Mouse (Mus musculus) kidney, embryonic 16.5 days (tissue): ENCODE results near the gene Sergef. TPM values are rescaled to one million over a fixed set of nuclear protein-coding genes. Genes with fewer than 3 reads are reported as not detected.

Experiments
- ATAC-seq: fragments of 200-750 bp; cut with Nextera tagmentation; 2 replicates; pipeline ENCODE4 v1.8.0; 2017; ENCODE audit warnings: moderate TSS enrichment; ENCODE audit not compliant: low FRiP score, low TSS enrichment
- H3K27ac ChIP-seq: fragments of 300-500 bp; sonication (generic); 2 replicates; pipeline ENCODE4 v1.5.1; 2014; ENCODE audit warnings: low read length
- H3K27me3 ChIP-seq: fragments of 300-500 bp; sonication (generic); 2 replicates; pipeline ENCODE4 v1.6.1; 2014; ENCODE audit warnings: low read length, control low read depth, mixed read lengths; ENCODE audit not compliant: insufficient read depth
- H3K36me3 ChIP-seq: fragments of 300-500 bp; sonication (generic); 2 replicates; pipeline ENCODE4 v1.6.1; 2014; ENCODE audit warnings: low read length, control low read depth, mixed read lengths; ENCODE audit not compliant: insufficient read depth
- H3K4me1 ChIP-seq: fragments of 300-500 bp; sonication (generic); 2 replicates; pipeline ENCODE4 v1.6.1; 2014; ENCODE audit warnings: low read length, control low read depth, mixed read lengths; ENCODE audit not compliant: insufficient read depth
- H3K4me2 ChIP-seq: fragments of 300-500 bp; sonication (generic); replicated peaks from 2 replicates; pipeline ENCODE4 v1.6.1; 2014; ENCODE audit warnings: low read depth, low read length
- H3K4me3 ChIP-seq: fragments of 300-500 bp; sonication (generic); 2 replicates; pipeline ENCODE4 v1.5.1; 2014; ENCODE audit warnings: mild to moderate bottlenecking, low read length
- H3K9ac ChIP-seq: fragments of 300-500 bp; sonication (generic); replicated peaks from 2 replicates; pipeline ENCODE4 v1.6.1; 2014; ENCODE audit warnings: low read length
- H3K9me3 ChIP-seq: fragments of 300-500 bp; sonication (generic); 2 replicates; pipeline ENCODE4 v1.6.1; 2016; ENCODE audit warnings: low read length, control low read depth
- WGBS: fragments of 180-500 bp; shearing (Covaris S2); extraction: QIAGEN DNeasy Blood & Tissue Kit; methylation state at CpG from one replicate; pipeline ENCODE4 v1.1.7; 2014; 5-methylcytosine and 5-hydroxymethylcytosine counted together
- polyA plus RNA-seq: library from polyadenylated mRNA; unstranded; fragments of >200 nt; fragmentation: Nextera tagmentation; extraction: Ambion mirVana; gene quantifications from 2 replicates; pipeline ENCODE4 v1.2.1, GENCODE M21; 2015

Gene Sergef
- polyA plus RNA-seq, 1 experiment from 2014 or later = 14.7 TPM

GRCm38 (mm10) chr7:46623979-46624378 lies 15.6 kb downstream of the Sergef start:
- Histone ChIP-seq H3K27me3 (no peaks in the 10 kb centered on the region), H3K36me3 (no peaks in the 10 kb centered on the region), H3K9ac (no peak overlapping the region), H3K4me1 (no peaks in the 10 kb centered on the region), H3K9me3 (no peaks in the 10 kb centered on the region), H3K4me3 (no peak overlapping the region), H3K4me2 (no peak overlapping the region), H3K27ac (no peak overlapping the region)
- WGBS = 77% methylated on average over 2 of the region's 3 CpGs
- ATAC-seq = no peak

DNA sequence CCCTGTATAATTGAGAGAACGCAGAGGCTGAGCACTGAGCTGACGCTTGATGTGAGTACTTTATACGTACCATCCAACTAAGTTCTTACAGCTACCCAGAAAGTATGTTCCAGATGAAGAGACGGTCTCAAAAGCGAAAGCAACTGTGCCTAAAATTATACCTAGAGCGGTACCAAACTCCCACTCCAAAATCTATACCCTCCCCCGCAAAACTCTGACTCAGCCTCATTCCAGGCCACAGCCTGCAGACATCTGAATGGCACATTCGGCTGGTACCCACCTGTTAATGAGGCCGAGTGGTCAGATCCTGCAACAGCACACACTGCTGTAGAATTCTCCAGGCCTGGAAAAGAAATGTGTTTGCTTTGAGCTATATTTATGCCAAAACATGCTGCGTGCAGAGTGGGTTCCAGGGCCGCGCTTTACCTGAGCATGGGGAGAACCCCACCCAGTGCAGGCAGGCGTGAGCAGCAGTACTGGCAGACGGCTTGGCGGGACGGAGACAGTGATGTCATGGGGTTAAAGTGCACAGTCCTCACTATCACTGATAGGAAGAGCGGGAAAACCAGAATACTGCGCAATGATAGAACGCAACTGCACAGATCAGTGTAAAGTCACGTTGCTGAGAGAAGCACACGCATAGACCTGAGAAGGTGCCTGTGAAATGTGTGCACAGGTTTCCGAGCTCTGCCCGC lies 21.0 kb downstream of the Sergef start:
- Histone ChIP-seq H3K9ac (no peak overlapping the region), H3K9me3 (no peaks in the 10 kb centered on the region), H3K27me3 (no peaks in the 10 kb centered on the region), H3K4me2 (no peak overlapping the region), H3K4me3 (no peak overlapping the region), H3K27ac (no peak overlapping the region), H3K4me1 (peaks cover 7% of the 10 kb centered on the region; the same call in 1 of the 2 replicates), H3K36me3 (no peaks in the 10 kb centered on the region)
- no peak for ATAC-seq
- WGBS = 89% methylated on average over 23 of the region's 23 CpGs

DNA sequence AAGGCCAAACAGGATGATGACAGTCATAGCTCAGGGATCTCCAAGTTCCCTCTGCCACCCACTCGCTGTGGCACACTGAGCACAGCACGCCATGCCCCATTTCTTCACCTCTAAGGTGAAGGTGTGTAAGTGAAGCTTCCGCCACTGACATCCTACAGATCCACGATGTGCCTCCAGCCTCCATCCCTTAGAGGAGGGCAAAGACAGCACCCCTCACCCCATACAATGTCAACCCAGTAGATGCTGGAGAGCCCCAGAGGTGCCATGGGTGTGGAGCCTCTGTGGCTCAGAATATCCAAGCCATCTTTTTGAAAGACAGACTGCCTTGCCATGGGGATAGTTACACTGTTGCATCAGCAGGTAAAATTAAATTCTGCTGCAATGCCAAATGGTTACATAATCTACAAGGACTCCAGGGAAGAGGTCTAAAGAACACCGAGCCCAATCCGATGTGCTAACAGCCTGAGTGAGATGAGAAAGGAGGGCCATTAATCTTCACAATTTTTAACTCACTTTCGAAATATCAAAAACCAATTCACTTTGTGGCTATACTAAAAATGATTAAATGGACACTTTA lies 23.1 kb downstream of the Sergef start:
- peaks cover 19% of the 10 kb centered on the region for H3K4me1 ChIP-seq
- H3K4me2 ChIP-seq = no peak overlapping the region
- no peaks in the 10 kb centered on the region for H3K9me3 ChIP-seq
- no peak for ATAC-seq
- no peak overlapping the region for H3K9ac ChIP-seq
- no peak overlapping the region for H3K27ac ChIP-seq
- H3K27me3 ChIP-seq = no peaks in the 10 kb centered on the region
- H3K4me3 ChIP-seq = no peak overlapping the region
- 84% methylated on average over 7 of the region's 7 CpGs for WGBS
- no peaks in the 10 kb centered on the region for H3K36me3 ChIP-seq

- H3K36me3 ChIP-seq = no peaks in the 10 kb centered on the region
- peaks cover 19% of the 10 kb centered on the region for H3K4me1 ChIP-seq
- H3K27ac ChIP-seq = peak overlapping the region; percentile 54; the same call in 1 of the 2 replicates
- 0 out of 2 replicates have a peak, but pooled peaks have one; percentile 29 for ATAC-seq
- no peak overlapping the region for H3K4me3 ChIP-seq
- no peaks in the 10 kb centered on the region for H3K9me3 ChIP-seq
- no peak overlapping the region for H3K4me2 ChIP-seq
- H3K9ac ChIP-seq = no peak overlapping the region
- WGBS = 46% methylated on average over 5 of the region's 5 CpGs
- no peaks in the 10 kb centered on the region for H3K27me3 ChIP-seq
Observed at GRCm38 (mm10) chr7:46615256-46615977, 24.2 kb downstream of the Sergef start.

DNA sequence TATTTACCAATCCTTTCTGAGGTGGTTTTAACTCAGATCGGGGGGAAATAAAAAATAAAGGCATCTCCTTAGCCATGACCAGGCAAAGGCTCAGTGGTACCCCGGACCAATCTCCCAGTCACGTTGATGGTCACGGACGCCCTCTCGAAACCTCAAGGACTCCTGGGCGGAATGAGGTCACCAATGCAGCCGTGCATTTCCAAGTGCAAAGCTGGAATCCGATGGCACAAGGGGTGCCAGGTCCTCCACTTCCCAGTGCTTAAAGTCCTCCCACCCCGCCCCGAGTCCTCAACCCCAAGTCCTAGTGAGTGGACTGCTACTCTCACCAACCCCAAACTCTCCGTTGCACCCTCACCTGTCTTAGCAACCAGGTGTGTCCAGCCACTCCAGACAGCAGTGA lies 25.3 kb downstream of the Sergef start:
- H3K36me3 ChIP-seq = no peaks in the 10 kb centered on the region
- H3K4me2 ChIP-seq = no peak overlapping the region
- no peak overlapping the region for H3K4me3 ChIP-seq
- no peaks in the 10 kb centered on the region for H3K9me3 ChIP-seq
- peaks cover 19% of the 10 kb centered on the region for H3K4me1 ChIP-seq
- no peaks in the 10 kb centered on the region for H3K27me3 ChIP-seq
- no peak overlapping the region for H3K27ac ChIP-seq
- 82% methylated on average over 12 of the region's 12 CpGs for WGBS
- ATAC-seq = no peak
- no peak overlapping the region for H3K9ac ChIP-seq

DNA sequence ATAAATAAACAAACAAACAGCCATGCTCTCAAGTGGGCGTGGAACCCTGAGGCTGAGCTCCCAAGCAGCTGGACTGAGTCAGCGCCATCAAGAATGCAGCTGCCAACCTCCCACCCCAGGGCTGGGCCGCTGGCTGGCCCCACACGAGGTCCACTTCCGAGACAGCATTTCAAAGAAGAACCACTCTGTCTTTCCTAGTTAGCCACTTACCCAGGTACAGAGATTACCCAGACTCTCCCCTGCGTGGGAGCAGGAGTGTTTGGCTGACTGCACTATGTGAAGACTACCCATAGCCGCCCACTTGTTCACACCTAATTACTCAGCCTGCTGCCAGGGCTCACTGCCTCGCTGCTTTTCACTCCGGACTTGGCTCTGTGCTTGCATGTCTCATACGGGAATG lies 26.5 kb downstream of the Sergef start:
- Histone ChIP-seq H3K4me3 (no peak overlapping the region), H3K9me3 (no peaks in the 10 kb centered on the region), H3K36me3 (no peaks in the 10 kb centered on the region), H3K27ac (no peak overlapping the region), H3K27me3 (no peaks in the 10 kb centered on the region), H3K9ac (no peak overlapping the region), H3K4me2 (no peak overlapping the region), H3K4me1 (peaks cover 19% of the 10 kb centered on the region)
- 29% methylated on average over 10 of the region's 10 CpGs for WGBS
- ATAC-seq = peak; percentile 56; the same call in 1 of the 2 replicates

GRCm38 (mm10) chr7:46612421-46612937 lies 27.1 kb downstream of the Sergef start:
- H3K9me3 ChIP-seq = no peaks in the 10 kb centered on the region
- no peaks in the 10 kb centered on the region for H3K36me3 ChIP-seq
- H3K27ac ChIP-seq = no peak overlapping the region
- H3K4me3 ChIP-seq = no peak overlapping the region
- peaks cover 22% of the 10 kb centered on the region for H3K4me1 ChIP-seq
- whole genome bisulfite sequencing = 64% methylated on average over 6 of the region's 6 CpGs
- ATAC-seq = no peak
- no peaks in the 10 kb centered on the region for H3K27me3 ChIP-seq
- no peak overlapping the region for H3K9ac ChIP-seq
- no peak overlapping the region for H3K4me2 ChIP-seq

GRCm38 (mm10) chr7:46611970-46612369 lies 27.6 kb downstream of the Sergef start:
- no peak overlapping the region for H3K27ac ChIP-seq
- 59% methylated on average over 9 of the region's 9 CpGs for WGBS
- peaks cover 27% of the 10 kb centered on the region for H3K4me1 ChIP-seq
- H3K4me2 ChIP-seq = no peak overlapping the region
- no peak overlapping the region for H3K9ac ChIP-seq
- H3K27me3 ChIP-seq = no peaks in the 10 kb centered on the region
- no peaks in the 10 kb centered on the region for H3K36me3 ChIP-seq
- no peak overlapping the region for H3K4me3 ChIP-seq
- H3K9me3 ChIP-seq = no peaks in the 10 kb centered on the region
- no peak for ATAC-seq

DNA sequence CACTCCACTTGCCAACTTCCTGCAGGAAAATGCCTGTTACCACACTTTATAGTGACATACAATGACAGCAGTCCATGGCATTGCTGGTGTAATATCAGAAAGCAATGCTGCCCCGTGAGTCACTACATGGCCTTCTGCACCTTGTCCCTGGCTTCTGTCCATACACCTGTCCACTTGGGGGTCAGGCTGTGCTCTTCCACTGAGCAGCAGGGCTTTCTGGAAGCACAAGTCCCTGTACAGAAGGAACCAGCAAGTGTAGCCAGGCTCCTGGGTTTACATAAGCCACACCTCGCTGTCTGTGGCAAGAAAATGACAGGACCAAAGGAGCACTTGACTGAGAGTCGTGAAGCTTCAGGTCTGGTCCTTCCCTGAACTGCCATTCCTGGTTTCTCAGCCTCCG lies 30.3 kb downstream of the Sergef start:
- Histone ChIP-seq H3K4me3 (no peak overlapping the region), H3K27me3 (no peaks in the 10 kb centered on the region), H3K27ac (no peak overlapping the region), H3K36me3 (peaks cover 3% of the 10 kb centered on the region; the same call in 1 of the 2 replicates), H3K4me1 (peaks cover 21% of the 10 kb centered on the region), H3K4me2 (no peak overlapping the region), H3K9ac (no peak overlapping the region), H3K9me3 (no peaks in the 10 kb centered on the region)
- 86% methylated on average over 4 of the region's 4 CpGs for WGBS
- ATAC-seq = no peak
